Mouse (Mus musculus): ENCODE data around the gene Wwox.

The Wwox gene

GRCm38 (mm10) chr8:114814769-114815736 is 375.6 kb downstream of the Wwox start:
- peak; percentile 41 for DNase-seq

GRCm38 (mm10) chr8:114816343-114816742 is 376.9 kb downstream of the Wwox start:
- DNase-seq: peak; percentile 46

- no peak for DNase-seq
These were observed 377.5 kb downstream of the Wwox start for GRCm38 (mm10) chr8:114816949-114817348.

GRCm38 (mm10) chr8:114821543-114821942 is 382.1 kb downstream of the Wwox start:
- no peak for DNase-seq

- no peak for DNase-seq
These were observed 386.0 kb downstream of the Wwox start for GRCm38 (mm10) chr8:114825460-114825859.

GRCm38 (mm10) chr8:114826991-114827390 is 387.5 kb downstream of the Wwox start:
- no peak for DNase-seq

GRCm38 (mm10) chr8:114827810-114828209 is 388.4 kb downstream of the Wwox start:
- DNase-seq: peak; percentile 73

- DNase-seq: no peak
These were observed 392.1 kb downstream of the Wwox start for GRCm38 (mm10) chr8:114831595-114831994.

GRCm38 (mm10) chr8:114832251-114832774 is 392.9 kb downstream of the Wwox start:
- no peak for DNase-seq

- DNase-seq: no peak
These were observed 395.3 kb downstream of the Wwox start for GRCm38 (mm10) chr8:114834730-114835129.

- DNase-seq: peak; percentile 60
These were observed 400.5 kb downstream of the Wwox start for GRCm38 (mm10) chr8:114839998-114840397.

GRCm38 (mm10) chr8:114847666-114848065 is 408.2 kb downstream of the Wwox start:
- no peak for DNase-seq

GRCm38 (mm10) chr8:114849461-114849860 is 410.0 kb downstream of the Wwox start:
- DNase-seq: no peak

GRCm38 (mm10) chr8:114850014-114850870 is 410.8 kb downstream of the Wwox start:
- DNase-seq: no peak

- DNase-seq: no peak
These were observed 414.3 kb downstream of the Wwox start for GRCm38 (mm10) chr8:114853765-114854164.

- no peak for DNase-seq
These were observed 416.4 kb downstream of the Wwox start for GRCm38 (mm10) chr8:114855833-114856232.

GRCm38 (mm10) chr8:114865911-114866310 is 426.5 kb downstream of the Wwox start:
- no peak for DNase-seq

GRCm38 (mm10) chr8:114869321-114869720 is 429.9 kb downstream of the Wwox start:
- DNase-seq: no peak

GRCm38 (mm10) chr8:114870410-114870809 is 431.0 kb downstream of the Wwox start:
- DNase-seq: no peak

- no peak for DNase-seq
These were observed 433.0 kb downstream of the Wwox start for GRCm38 (mm10) chr8:114872491-114872890.

GRCm38 (mm10) chr8:114875161-114875560 is 435.7 kb downstream of the Wwox start:
- no peak for DNase-seq

GRCm38 (mm10) chr8:114876161-114876611 is 436.7 kb downstream of the Wwox start:
- no peak for DNase-seq

- no peak for DNase-seq
These were observed 437.3 kb downstream of the Wwox start for GRCm38 (mm10) chr8:114876696-114877206.

Data from thymus, postnatal 25 days (tissue).